Mouse (Mus musculus) MEL (cell line): ENCODE data around the gene Reg4. TPM values are rescaled to one million over a fixed set of nuclear protein-coding genes. Genes with fewer than 3 reads are reported as not detected.

ENCODE experiments used
- DNase-seq: peaks from one replicate; pipeline ENCODE4 v3.0.0; 2011; ENCODE audit warnings: low read depth, low spot score
- H3K27ac ChIP-seq: 2 replicates; pipeline ENCODE4 v1.5.1; 2012; ENCODE audit warnings: low read depth, mild to moderate bottlenecking, control low read depth, low read length, moderate library complexity; ENCODE audit not compliant: control insufficient read depth
- H3K27me3 ChIP-seq, 2 experiments: fragments of 150-350 bp in 1 of 2; sonication (generic) in 1 of 2; 2 replicates each; pipeline ENCODE4 v1.6.1; 2012; ENCODE audit warnings: low read length in 2 of 2, mild to moderate bottlenecking in 2 of 2, improper control_type of control experiment in 1 of 2, moderate library complexity in 1 of 2; ENCODE audit not compliant: insufficient read depth in 2 of 2, control insufficient read depth in 1 of 2
- H3K36me3 ChIP-seq, 2 experiments: 2 replicates each; pipeline ENCODE4 v1.6.1; 2012 to 2014; ENCODE audit warnings: low read length in 2 of 2, improper control_type of control experiment in 1 of 2, inconsistent platforms in 1 of 2, mild to moderate bottlenecking in 1 of 2; ENCODE audit not compliant: insufficient read depth in 2 of 2, control insufficient read depth in 1 of 2
- H3K4me1 ChIP-seq, 2 experiments: fragments of 150-350 bp in 1 of 2; sonication (generic) in 1 of 2; 2 replicates each; pipeline ENCODE4 v1.6.1; 2012; ENCODE audit warnings: low read length in 2 of 2, improper control_type of control experiment in 1 of 2, mild to moderate bottlenecking in 1 of 2; ENCODE audit not compliant: insufficient read depth in 2 of 2, control insufficient read depth in 1 of 2
- H3K4me3 ChIP-seq, 2 experiments: fragments of 150-350 bp in 1 of 2; sonication (generic) in 1 of 2; 2 replicates each; pipeline ENCODE4 v1.5.1; 2012; ENCODE audit warnings: low read depth in 2 of 2, low read length in 2 of 2, mild to moderate bottlenecking in 2 of 2, moderate library complexity in 2 of 2, control low read depth in 1 of 2, improper control_type of control experiment in 1 of 2; ENCODE audit not compliant: control insufficient read depth in 1 of 2, insufficient read depth in 1 of 2
- H3K79me2 ChIP-seq: 2 replicates; pipeline ENCODE4 v1.6.1; 2012; ENCODE audit warnings: mild to moderate bottlenecking, low read length, moderate library complexity; ENCODE audit not compliant: control insufficient read depth, poor library complexity, insufficient read depth
- H3K9ac ChIP-seq: 2 replicates; pipeline ENCODE4 v1.6.1; 2012; ENCODE audit warnings: low read depth, mild to moderate bottlenecking, control low read depth, low read length, moderate library complexity; ENCODE audit not compliant: control insufficient read depth, poor library complexity, severe bottlenecking
- H3K9me3 ChIP-seq: fragments of 150-350 bp; sonication (generic); replicated peaks from 2 replicates; pipeline ENCODE4 v1.6.1; 2012; ENCODE audit warnings: mild to moderate bottlenecking, low read length, improper control_type of control experiment, moderate library complexity; ENCODE audit not compliant: insufficient read depth
- CHD1 ChIP-seq: IDR thresholded peaks from 2 replicates; pipeline ENCODE4 v1.6.1; 2012; ENCODE audit warnings: low read depth, mild to moderate bottlenecking, inconsistent platforms, low read length, improper control_type of control experiment
- CHD2 ChIP-seq: IDR thresholded peaks from 2 replicates; pipeline ENCODE4 v1.6.1; 2011; ENCODE audit warnings: low read length, improper control_type of control experiment
- EP300 ChIP-seq, 2 experiments: IDR thresholded peaks; 2 replicates each; pipeline ENCODE4 v1.6.1; 2011; ENCODE audit warnings: improper control_type of control experiment in 2 of 2, low read length in 2 of 2, low read depth in 1 of 2, mild to moderate bottlenecking in 1 of 2
- GABPA ChIP-seq: IDR thresholded peaks from 2 replicates; pipeline ENCODE4 v1.6.1; 2012; ENCODE audit warnings: low read depth, mild to moderate bottlenecking, inconsistent platforms, low read length, improper control_type of control experiment, moderate library complexity
- GATA1 ChIP-seq: IDR thresholded peaks from 2 replicates; pipeline ENCODE4 v1.6.1; 2011; ENCODE audit warnings: low read depth, low read length, improper control_type of control experiment
- HCFC1 ChIP-seq: IDR thresholded peaks from 2 replicates; pipeline ENCODE4 v1.6.1; 2012; ENCODE audit warnings: low read depth, mild to moderate bottlenecking, inconsistent platforms, low read length, improper control_type of control experiment, moderate library complexity
- JUND ChIP-seq: IDR thresholded peaks from 2 replicates; pipeline ENCODE4 v1.6.1; 2011; ENCODE audit warnings: low read depth, mild to moderate bottlenecking, improper control_type of control experiment, low read length
- NRF1 ChIP-seq: IDR thresholded peaks from 2 replicates; pipeline ENCODE4 v1.6.1; 2014; ENCODE audit warnings: low read depth, mild to moderate bottlenecking, inconsistent platforms, low read length, improper control_type of control experiment, moderate library complexity; ENCODE audit not compliant: poor library complexity, insufficient read depth, severe bottlenecking
- POLR2AphosphoS5 ChIP-seq: IDR thresholded peaks from 2 replicates; pipeline ENCODE4 v1.6.1; 2012; ENCODE audit warnings: low read depth, borderline replicate concordance, mild to moderate bottlenecking, inconsistent platforms, low read length, moderate library complexity, mixed read lengths
- TAL1 ChIP-seq: IDR thresholded peaks from 2 replicates; pipeline ENCODE4 v1.6.1; 2012; ENCODE audit warnings: mild to moderate bottlenecking, inconsistent platforms, low read length, moderate library complexity, mixed read lengths
- UBTF ChIP-seq: IDR thresholded peaks from 2 replicates; pipeline ENCODE4 v1.6.1; 2012; ENCODE audit warnings: low read depth, mild to moderate bottlenecking, inconsistent platforms, low read length, improper control_type of control experiment, moderate library complexity, borderline replicate concordance; ENCODE audit not compliant: insufficient read depth
- USF1 ChIP-seq: IDR thresholded peaks from 2 replicates; pipeline ENCODE4 v1.6.1; 2014; ENCODE audit warnings: low read depth, mild to moderate bottlenecking, inconsistent platforms, low read length, improper control_type of control experiment, moderate library complexity
- ZC3H11A ChIP-seq: IDR thresholded peaks from 2 replicates; pipeline ENCODE4 v1.6.1; 2012; ENCODE audit warnings: low read depth, mild to moderate bottlenecking, inconsistent platforms, low read length, improper control_type of control experiment
- ZKSCAN1 ChIP-seq: IDR thresholded peaks from 2 replicates; pipeline ENCODE4 v1.6.1; 2012; ENCODE audit warnings: low read depth, mild to moderate bottlenecking, inconsistent platforms, low read length, improper control_type of control experiment, moderate library complexity
- ZMIZ1 ChIP-seq: IDR thresholded peaks from 2 replicates; pipeline ENCODE4 v1.6.1; 2012; ENCODE audit warnings: low read depth, mild to moderate bottlenecking, inconsistent platforms, low read length, improper control_type of control experiment, moderate library complexity
- polyA plus RNA-seq, 2 experiments: library from polyadenylated mRNA; stranded (reverse) in 1 of 2; unstranded in 1 of 2; fragments of >175 nt in 1 of 2; fragments of >200 nt in 1 of 2; gene quantifications; 2 replicates each; pipeline versions ENCODE4 v1.2.1 to v1.2.4; 2012; ENCODE audit warnings: low replicate concordance in 2 of 2, low read depth in 1 of 2; ENCODE audit not compliant: insufficient read length in 2 of 2, insufficient read depth in 1 of 2, missing spikeins in 1 of 2
- total RNA-seq: library from RNA; depleted of rRNA; stranded (reverse); fragments of 300-350 nt; gene quantifications from 2 replicates; pipeline ENCODE4 v1.2.3, GENCODE M21; 2012

Reg4 gene
- total and polyA plus RNA-seq, 3 experiments = not detected

DNA sequence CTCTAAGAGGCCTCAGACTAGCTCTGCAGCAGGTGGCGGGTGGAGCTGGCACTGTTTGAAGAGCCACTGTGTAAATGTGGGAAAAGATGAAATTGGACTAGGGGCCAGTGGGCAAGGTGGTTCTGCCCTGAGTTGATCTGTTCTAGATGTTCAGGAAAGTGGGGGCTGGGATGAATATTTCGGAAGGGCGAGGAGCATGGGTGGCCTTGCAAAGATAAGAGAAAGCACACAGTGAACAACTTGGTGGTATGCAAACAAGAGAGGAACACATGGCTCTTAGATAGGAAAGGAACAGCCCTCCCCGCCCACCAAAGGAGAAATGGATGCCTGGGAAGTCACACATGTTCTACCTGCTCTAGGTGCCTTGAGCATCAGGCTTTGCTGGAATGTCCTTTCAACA, 39.5 kb downstream of the Reg4 start:
- DNase-seq = peak; percentile 34
- H3K9ac ChIP-seq = no peak overlapping the region
- no peaks in the 10 kb centered on the region; a peak in 1 of 4 replicates for H3K27me3 ChIP-seq
- peaks cover 0 to 2% of the 10 kb centered on the region in 2 experiments; a peak in 1 of 4 replicates for H3K36me3 ChIP-seq
- no peak overlapping the region for H3K27ac ChIP-seq
- H3K4me3 ChIP-seq = no peak overlapping the region
- TF ChIP-seq EP300 (IDR thresholded peaks at IDR 0.05; ENCODE audit: low read depth in 1 of 2, low read length in 2 of 2) = peak in 1 of 2 experiments; percentile 52; a peak in 2 of 4 replicates
- TF ChIP-seq GATA1 = 0 out of 2 replicates have a peak, but pooled peaks have one; percentile 33
- peak; percentile 30; the same call in 1 of the 2 replicates for TF ChIP-seq TAL1
- TF ChIP-seq JUND = no peak
- peaks cover 0 to 7% of the 10 kb centered on the region in 2 experiments; a peak in 2 of 4 replicates for H3K4me1 ChIP-seq
- H3K79me2 ChIP-seq = no peaks in the 10 kb centered on the region
- H3K9me3 ChIP-seq = no peaks in the 10 kb centered on the region

DNA sequence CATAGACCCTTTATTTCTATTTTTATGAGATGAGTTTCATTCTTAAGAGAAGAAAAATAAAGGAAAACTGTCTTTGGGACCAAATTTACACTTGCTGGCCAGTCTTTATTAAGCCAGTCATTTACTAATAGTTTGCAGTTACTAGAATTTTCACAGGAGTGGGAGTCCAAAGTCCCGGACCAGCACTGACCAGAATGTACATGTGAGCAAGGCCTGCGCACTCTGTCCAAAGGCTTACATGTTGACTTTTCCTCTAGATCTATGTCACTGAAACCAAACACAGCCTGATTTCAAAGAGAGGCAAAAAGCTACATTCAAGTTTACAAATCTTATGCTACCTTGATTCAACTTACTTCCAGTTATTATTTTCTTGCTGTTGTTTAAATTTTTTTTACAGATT, 40.2 kb downstream of the Reg4 start:
- peaks cover 0 to 2% of the 10 kb centered on the region in 2 experiments; a peak in 1 of 4 replicates for H3K36me3 ChIP-seq
- H3K79me2 ChIP-seq = no peaks in the 10 kb centered on the region
- DNase-seq = no peak
- no peak overlapping the region for H3K4me3 ChIP-seq
- H3K27ac ChIP-seq = no peak overlapping the region
- H3K4me1 ChIP-seq = peaks cover 0 to 7% of the 10 kb centered on the region in 2 experiments; a peak in 2 of 4 replicates
- no peak overlapping the region for H3K9ac ChIP-seq
- no peaks in the 10 kb centered on the region; a peak in 1 of 4 replicates for H3K27me3 ChIP-seq
- TF ChIP-seq ZMIZ1 (no peak), NRF1 (no peak), UBTF (no peak), ZKSCAN1 (no peak), TAL1 (no peak), CHD1 (no peak), HCFC1 (no peak), CHD2 (no peak), ZC3H11A (no peak), GATA1 (no peak), POLR2AphosphoS5 (no peak), GABPA (no peak), USF1 (no peak)
- no peaks in the 10 kb centered on the region for H3K9me3 ChIP-seq
